Mouse (Mus musculus) testis, adult 2 months (tissue): ENCODE measurements around the gene Slc24a3.

Experiments used
- CTCF ChIP-seq: fragments of 200-500 bp; IDR thresholded peaks from 2 replicates; pipeline ENCODE4 v1.5.1; 2012; ENCODE audit warnings: low read depth, mild to moderate bottlenecking, inconsistent platforms, low read length, moderate library complexity; ENCODE audit not compliant: control insufficient read depth, insufficient read depth, insufficient replicate concordance
- POLR2A ChIP-seq: fragments of 200-500 bp; IDR thresholded peaks from 2 replicates; pipeline ENCODE4 v1.6.1; 2012; ENCODE audit warnings: low read depth, mild to moderate bottlenecking, inconsistent platforms, low read length, moderate library complexity; ENCODE audit not compliant: control insufficient read depth

- no peak for TF ChIP-seq CTCF
- no peak for TF ChIP-seq POLR2A
Observed at GRCm38 (mm10) chr2:145566904-145567303, 399.4 kb downstream of the Slc24a3 start.
